Mouse (Mus musculus): ENCODE results near the gene Ssc4d. TPM values are rescaled to one million over a fixed set of nuclear protein-coding genes. Genes with fewer than 3 reads are reported as not detected.
A peak's percentile ranks its signal among the peaks of the same experiment; 100 is the strongest.

Gene Ssc4d
- polyA plus RNA-seq, 1 experiment from 2014 or later = 3.8 TPM

DNA sequence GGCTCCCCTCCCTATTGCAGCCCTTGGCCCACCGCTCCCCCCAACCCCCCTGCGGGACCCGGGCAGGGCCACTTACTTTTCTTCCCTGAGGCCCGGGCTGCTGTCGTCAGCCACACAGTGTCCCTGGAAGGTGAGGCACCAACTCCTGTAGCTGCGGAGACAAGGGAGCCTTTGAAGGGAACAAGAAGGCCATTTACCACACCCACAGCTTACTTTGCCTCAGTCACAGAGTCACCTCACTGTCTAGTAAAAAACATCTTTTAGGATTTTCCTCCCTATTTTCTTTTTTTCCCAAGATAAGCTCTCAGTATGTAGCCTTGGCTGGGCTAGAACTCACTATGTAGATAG is 11.1 kb downstream of the Ssc4d start:
- H3K36me3 ChIP-seq (ENCODE audit: insufficient read depth) = no peaks in the 10 kb centered on the region
- H3K9ac ChIP-seq = peak overlapping the region; percentile 86
- DNase-seq = no peak
- no peak for ATAC-seq (ENCODE audit: insufficient read depth)
- H3K4me2 ChIP-seq = peak overlapping the region; percentile 94
- H3K4me1 ChIP-seq (ENCODE audit: insufficient read depth) = peaks cover 10% of the 10 kb centered on the region; the same call in 1 of the 2 replicates
- H3K9me3 ChIP-seq (ENCODE audit: low read depth, low read length) = no peaks in the 10 kb centered on the region
- TF ChIP-seq CTCF (IDR thresholded peaks at IDR 0.05; ENCODE audit: low read depth) = no peak
- 5% methylated on average over 6 of the region's 6 CpGs for WGBS
- H3K4me3 ChIP-seq (ENCODE audit: low read depth, low read length) = peak overlapping the region; percentile 63
- peak overlapping the region; percentile 94 for H3K27ac ChIP-seq (ENCODE audit: low read depth)
- H3K27me3 ChIP-seq (ENCODE audit: insufficient read depth, low read length) = no peaks in the 10 kb centered on the region

DNA sequence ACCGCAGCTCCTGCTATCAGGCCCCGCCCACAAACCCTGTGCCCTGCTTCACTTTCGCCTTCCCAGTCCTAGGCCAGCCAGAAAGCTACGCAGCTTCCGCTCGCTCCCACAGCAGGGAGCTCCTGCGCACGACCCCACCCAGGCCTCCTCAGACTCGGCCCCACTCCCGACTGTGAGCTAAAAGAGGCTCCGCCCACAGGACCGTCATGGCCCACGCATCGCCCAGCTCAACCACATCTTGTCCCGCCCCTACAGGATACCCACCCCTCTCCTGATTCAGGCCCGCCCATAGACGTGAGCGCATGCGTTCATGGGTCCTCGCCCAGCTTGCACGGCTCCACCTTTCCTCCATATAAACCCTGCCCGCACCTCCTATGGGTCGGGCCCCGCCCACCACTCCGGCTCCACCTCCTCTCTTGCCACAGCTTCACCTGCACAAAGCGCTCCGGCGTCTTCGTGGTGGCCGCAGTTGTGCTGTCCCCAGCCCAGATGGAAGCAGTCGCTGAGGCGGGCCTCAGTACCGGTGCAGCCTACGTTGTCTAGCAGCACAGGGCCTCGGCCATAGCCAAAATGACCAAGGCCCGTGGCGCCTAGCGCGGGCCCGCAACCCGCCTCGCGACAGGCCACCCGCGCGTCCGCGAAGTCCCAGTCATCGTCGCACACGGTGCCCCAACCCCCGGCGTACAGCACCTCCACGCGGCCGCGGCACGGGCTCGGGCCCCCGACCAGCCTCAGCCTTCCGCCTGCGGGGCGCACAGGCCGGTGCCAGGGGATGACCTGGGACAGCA is 11.6 kb downstream of the Ssc4d start:
- ATAC-seq (ENCODE audit: insufficient read depth) = peak; percentile 95
- Histone ChIP-seq H3K36me3 (ENCODE audit: insufficient read depth) (no peaks in the 10 kb centered on the region), H3K9ac (peak overlapping the region; percentile 86), H3K27me3 (ENCODE audit: insufficient read depth, low read length) (no peaks in the 10 kb centered on the region), H3K4me1 (ENCODE audit: insufficient read depth) (peaks cover 10% of the 10 kb centered on the region; the same call in 1 of the 2 replicates), H3K4me2 (peak overlapping the region; percentile 94), H3K27ac (ENCODE audit: low read depth) (peak overlapping the region; percentile 94), H3K9me3 (ENCODE audit: low read depth, low read length) (no peaks in the 10 kb centered on the region), H3K4me3 (ENCODE audit: low read depth, low read length) (peak overlapping the region; percentile 63)
- WGBS = under 1% methylated on average over 64 of the region's 64 CpGs
- peak; percentile 100 for DNase-seq
- peak; percentile 31; the same call in 1 of the 2 replicates for TF ChIP-seq CTCF (IDR thresholded peaks at IDR 0.05; ENCODE audit: low read depth)

DNA sequence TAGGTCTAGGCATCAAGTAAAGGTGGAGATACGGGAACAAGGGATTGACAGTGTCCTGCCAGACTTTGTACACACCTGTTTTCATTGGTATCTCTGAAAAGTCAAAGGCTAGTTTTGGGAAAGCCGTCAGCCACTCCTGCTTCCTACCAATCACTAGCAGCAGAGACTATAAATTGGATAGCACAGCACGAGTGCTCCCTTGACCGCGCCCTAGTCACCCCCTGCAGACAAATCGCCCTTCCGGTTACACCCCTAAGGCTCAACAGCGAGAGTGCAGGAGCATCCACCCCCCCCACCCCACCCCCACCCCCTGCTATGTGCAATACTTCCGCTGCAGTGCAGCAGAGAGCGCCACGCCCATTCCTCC is 12.2 kb downstream of the Ssc4d start:
- Histone ChIP-seq H3K9me3 (ENCODE audit: low read depth, low read length) (no peaks in the 10 kb centered on the region), H3K27ac (ENCODE audit: low read depth) (peak overlapping the region; percentile 93), H3K4me2 (peak overlapping the region; percentile 94), H3K4me3 (ENCODE audit: low read depth, low read length) (peak overlapping the region; percentile 63), H3K27me3 (ENCODE audit: insufficient read depth, low read length) (no peaks in the 10 kb centered on the region), H3K36me3 (ENCODE audit: insufficient read depth) (no peaks in the 10 kb centered on the region), H3K4me1 (ENCODE audit: insufficient read depth) (peaks cover 10% of the 10 kb centered on the region), H3K9ac (peak overlapping the region; percentile 32)
- no peak for TF ChIP-seq CTCF (IDR thresholded peaks at IDR 0.05; ENCODE audit: low read depth)
- 1% methylated on average over 11 of the region's 11 CpGs for WGBS
- DNase-seq (no peak), ATAC-seq (ENCODE audit: insufficient read depth) (peak; percentile 73; the same call in 1 of the 2 replicates)

DNA sequence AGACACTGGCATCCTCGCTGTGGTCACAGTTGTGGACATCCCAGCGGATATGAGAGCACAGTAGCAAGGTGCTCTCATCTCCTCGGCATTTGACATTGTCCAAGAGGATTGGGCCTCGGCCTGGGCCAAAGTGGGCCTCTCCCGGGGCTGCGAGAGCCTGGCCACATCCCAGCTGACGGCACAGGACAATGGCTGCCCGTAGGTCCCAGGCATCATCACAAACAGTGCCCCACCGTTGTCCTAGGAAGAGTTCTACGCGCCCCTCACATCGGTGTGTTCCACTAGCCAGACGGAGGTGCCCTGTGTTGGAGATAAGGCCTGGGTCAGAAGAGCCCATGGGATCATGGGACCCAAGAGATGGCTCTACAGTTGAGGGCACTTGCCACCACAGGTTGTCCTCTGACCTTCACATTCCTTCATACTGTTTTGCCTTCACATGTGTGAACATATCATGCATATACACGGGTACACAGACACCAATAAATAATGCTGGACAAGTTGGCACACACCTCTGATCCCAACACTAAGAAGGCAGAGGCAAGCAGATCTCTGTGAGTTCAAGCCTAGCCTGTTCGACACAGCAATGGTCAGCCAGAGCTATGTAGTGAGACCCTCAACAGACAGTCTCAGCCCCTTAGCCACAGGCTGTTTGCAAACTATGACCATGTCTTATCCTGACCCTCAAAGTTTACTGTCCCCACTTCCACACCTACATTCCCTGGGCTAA is 13.3 kb downstream of the Ssc4d start:
- H3K9ac ChIP-seq = no peak overlapping the region; the same call in 1 of the 2 replicates
- peak overlapping the region; percentile 63; the same call in 1 of the 2 replicates for H3K4me3 ChIP-seq (ENCODE audit: low read depth, low read length)
- ATAC-seq (ENCODE audit: insufficient read depth) (no peak), DNase-seq (no peak)
- no peaks in the 10 kb centered on the region for H3K36me3 ChIP-seq (ENCODE audit: insufficient read depth)
- H3K27me3 ChIP-seq (ENCODE audit: insufficient read depth, low read length) = no peaks in the 10 kb centered on the region
- H3K9me3 ChIP-seq (ENCODE audit: low read depth, low read length) = no peaks in the 10 kb centered on the region
- no peak for TF ChIP-seq CTCF (IDR thresholded peaks at IDR 0.05; ENCODE audit: low read depth)
- 94% methylated on average over 15 of the region's 15 CpGs for WGBS
- H3K4me1 ChIP-seq (ENCODE audit: insufficient read depth) = peaks cover 12% of the 10 kb centered on the region
- peak overlapping the region; percentile 94 for H3K4me2 ChIP-seq
- H3K27ac ChIP-seq (ENCODE audit: low read depth) = peak overlapping the region; percentile 93; the same call in 1 of the 2 replicates

DNA sequence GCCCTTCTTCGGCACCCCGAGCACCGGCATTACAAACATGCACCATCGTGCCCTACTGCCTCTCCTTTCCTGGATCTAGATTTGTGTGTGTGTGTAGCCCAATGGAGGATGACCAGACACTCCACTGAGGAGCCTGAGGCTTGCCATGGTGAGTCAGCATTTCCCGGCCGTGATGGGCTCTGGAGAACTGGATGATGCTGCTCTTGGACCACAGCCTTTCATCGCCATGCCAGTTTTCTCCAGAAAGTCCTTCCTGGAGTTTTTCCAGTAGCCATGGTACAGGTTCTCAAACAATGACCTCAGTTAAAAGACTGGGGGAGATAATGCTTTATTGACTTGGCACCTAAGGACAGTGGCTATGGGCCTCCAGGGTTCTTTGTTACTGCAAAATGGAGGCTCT is 14.4 kb downstream of the Ssc4d start:
- H3K27me3 ChIP-seq (ENCODE audit: insufficient read depth, low read length) = no peaks in the 10 kb centered on the region
- TF ChIP-seq CTCF (IDR thresholded peaks at IDR 0.05; ENCODE audit: low read depth) = no peak
- H3K36me3 ChIP-seq (ENCODE audit: insufficient read depth) = no peaks in the 10 kb centered on the region
- no peak overlapping the region for H3K4me2 ChIP-seq
- peaks cover 12% of the 10 kb centered on the region for H3K4me1 ChIP-seq (ENCODE audit: insufficient read depth)
- H3K4me3 ChIP-seq (ENCODE audit: low read depth, low read length) = no peak overlapping the region
- 85% methylated on average over 7 of the region's 7 CpGs for WGBS
- ATAC-seq (ENCODE audit: insufficient read depth) (no peak), DNase-seq (no peak)
- H3K9ac ChIP-seq = no peak overlapping the region
- no peak overlapping the region for H3K27ac ChIP-seq (ENCODE audit: low read depth)
- H3K9me3 ChIP-seq (ENCODE audit: low read depth, low read length) = no peaks in the 10 kb centered on the region

DNA sequence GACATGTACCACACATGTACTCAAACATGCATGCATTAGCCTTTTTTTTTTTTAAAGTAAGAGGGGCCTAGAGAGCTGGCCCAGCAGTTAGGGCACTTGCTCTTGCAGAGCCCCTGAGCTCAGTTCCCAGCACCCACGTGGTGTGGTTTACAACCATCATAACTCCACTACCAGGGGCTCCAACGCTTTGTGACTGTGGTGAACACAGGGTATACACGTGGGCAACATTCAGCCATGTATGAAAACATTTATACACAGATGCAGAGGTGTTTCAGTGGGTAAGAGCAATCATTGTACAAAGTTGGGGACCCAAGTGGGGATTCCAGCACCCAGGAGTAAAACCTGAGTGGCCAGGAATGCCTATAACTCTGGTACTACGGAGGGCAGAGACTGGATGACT is 16.0 kb downstream of the Ssc4d start:
- 87% methylated on average over 4 of the region's 4 CpGs for WGBS
- H3K9ac ChIP-seq = no peak overlapping the region
- peak overlapping the region; percentile 32; the same call in 1 of the 2 replicates for H3K4me3 ChIP-seq (ENCODE audit: low read depth, low read length)
- H3K9me3 ChIP-seq (ENCODE audit: low read depth, low read length) = no peaks in the 10 kb centered on the region
- H3K27ac ChIP-seq (ENCODE audit: low read depth) = peak overlapping the region; percentile 89
- no peak for TF ChIP-seq CTCF (IDR thresholded peaks at IDR 0.05; ENCODE audit: low read depth)
- H3K36me3 ChIP-seq (ENCODE audit: insufficient read depth) = no peaks in the 10 kb centered on the region
- DNase-seq (no peak), ATAC-seq (ENCODE audit: insufficient read depth) (no peak)
- peak overlapping the region; percentile 61 for H3K4me2 ChIP-seq
- H3K4me1 ChIP-seq (ENCODE audit: insufficient read depth) = peaks cover 12% of the 10 kb centered on the region
- no peaks in the 10 kb centered on the region for H3K27me3 ChIP-seq (ENCODE audit: insufficient read depth, low read length)
